Mouse (Mus musculus) gastrocnemius, postnatal 25 days (tissue): ENCODE measurements around the gene Iqca. TPM values are rescaled to one million over a fixed set of nuclear protein-coding genes. Genes with fewer than 3 reads are reported as not detected.
A peak's percentile ranks its signal among the peaks of the same experiment; 100 is the strongest.

Experiments
- DNase-seq: peaks from one replicate; pipeline ENCODE4 v3.0.0; 2022
- total RNA-seq, 2 experiments: library from RNA; stranded (reverse); gene quantifications; 1 replicate in 1 of 2; 2 replicates in 1 of 2; pipeline ENCODE4 v1.2.3; 2021

Iqca gene
- total RNA-seq, 2 experiments from 2014 or later, result not detected

DNA sequence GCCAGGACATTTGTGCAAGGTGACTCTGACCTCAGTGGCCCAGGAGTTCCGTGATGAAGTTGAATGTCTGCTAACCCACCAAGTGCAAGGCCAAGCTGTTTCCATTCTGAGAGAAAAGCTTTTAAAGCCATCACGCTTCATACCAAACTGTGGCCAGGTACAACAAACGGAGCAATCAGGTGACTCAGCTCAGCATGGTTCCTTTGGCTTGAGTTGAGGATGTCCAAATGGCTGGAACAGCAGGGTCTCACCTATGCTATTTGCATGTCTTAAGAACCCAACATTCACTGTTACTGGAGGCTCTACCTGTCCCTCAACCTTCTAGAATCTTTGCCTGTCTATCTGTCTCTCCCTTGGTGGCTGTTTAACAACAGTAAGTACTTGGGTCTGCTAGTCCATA is 93.1 kb downstream of the Iqca start:
- DNase-seq, result no peak

DNA sequence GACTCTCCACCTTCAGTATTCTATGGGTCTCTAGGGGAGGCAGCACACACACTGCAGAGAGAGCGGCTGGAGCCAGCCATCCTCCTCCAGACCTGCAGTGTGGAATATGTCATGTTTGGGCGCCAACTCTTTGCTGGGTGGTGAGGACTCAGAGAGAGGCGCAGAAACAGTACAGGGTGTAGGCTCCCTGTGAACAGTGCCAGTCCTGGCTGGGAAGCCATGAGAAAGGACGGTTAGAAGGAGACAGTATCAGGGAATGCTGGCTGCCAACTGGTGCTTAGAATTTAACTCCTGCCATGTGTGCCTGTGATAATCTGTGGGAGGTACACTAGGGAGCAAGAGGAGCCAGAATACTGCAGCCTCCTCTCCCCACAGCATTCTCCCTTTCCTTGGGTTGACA is 98.2 kb downstream of the Iqca start:
- no peak for DNase-seq

DNA sequence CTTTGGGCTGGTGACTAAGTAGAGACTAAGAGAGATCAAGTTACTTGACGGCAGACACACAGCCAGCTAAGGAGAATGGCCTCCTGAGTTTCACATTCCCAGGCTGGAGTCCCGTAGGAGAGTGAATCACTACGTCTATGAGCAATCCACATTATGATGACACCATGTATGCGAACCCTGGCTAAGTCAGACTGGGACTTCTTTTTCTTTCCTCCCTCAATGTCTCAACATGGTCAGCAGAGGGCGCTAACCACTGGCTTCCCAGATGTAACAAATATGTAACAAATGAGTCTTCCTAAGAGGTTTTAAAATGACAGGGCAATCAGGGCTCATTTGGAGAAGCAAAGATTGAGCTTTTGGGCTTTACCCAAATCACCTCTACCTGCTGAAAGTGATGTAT is 101.9 kb downstream of the Iqca start:
- DNase-seq, result peak; percentile 31

- DNase-seq, result no peak
These were observed 103.0 kb downstream of the Iqca start for GRCm38 (mm10) chr1:90050046-90050739.

GRCm38 (mm10) chr1:90028305-90028704 is 124.9 kb downstream of the Iqca start:
- no peak for DNase-seq

DNA sequence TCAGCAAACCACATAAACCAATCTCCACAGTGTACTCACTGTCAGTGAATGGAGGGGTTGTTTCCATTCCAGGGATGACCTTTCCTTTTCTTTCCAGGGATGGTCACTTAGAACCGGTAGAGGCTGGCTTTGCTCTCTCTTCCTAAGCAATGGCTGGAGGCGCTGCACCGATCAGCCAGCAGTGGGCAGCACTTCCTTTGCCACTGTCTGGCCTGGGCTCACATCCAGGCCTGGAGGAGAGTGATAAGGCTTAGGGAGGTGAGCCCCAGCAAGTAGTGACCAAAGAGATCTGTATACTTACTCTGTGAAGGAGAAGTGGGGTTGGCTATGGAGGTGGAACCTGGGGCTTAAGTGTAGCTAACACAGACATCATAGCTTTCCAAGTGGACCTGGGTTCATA is 126.3 kb downstream of the Iqca start:
- no peak for DNase-seq

DNA sequence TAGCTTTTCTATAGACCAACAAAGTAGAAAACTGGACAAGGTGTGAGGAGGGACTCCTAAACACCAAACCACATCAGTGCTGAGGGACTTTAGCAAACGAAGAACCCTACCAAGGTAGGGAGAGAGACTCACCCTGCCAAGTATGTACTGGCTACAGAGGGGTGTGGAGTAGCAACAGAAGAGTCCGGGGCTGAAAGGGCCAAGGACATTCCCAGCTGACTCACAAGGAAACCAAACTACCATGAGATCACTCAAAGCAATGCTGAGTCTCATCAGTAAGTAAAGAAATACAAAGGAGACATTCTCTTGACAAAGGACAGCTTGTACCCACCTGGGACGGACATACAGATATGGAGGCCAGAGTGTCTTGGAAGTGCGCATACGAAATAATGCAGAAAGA is 132.9 kb downstream of the Iqca start:
- DNase-seq, result no peak

DNA sequence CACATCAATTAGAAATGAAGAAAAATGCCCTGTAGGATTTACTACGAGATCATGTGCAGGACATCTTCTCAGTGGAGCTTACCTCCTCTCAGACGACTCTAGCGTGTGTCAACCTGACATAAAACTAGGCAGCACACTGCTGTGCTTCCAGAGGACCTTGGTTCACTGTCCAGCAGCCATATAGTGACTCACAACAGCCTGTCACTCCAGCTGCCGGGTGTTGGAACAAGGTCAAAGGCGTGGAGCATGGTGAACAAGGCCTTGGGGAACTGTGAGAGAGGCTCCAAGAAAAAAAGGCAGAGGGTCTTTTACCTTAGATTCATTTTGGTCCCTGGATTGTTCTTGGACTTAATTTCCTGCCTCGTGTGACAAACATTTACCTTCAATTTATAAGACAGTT is 135.1 kb downstream of the Iqca start:
- DNase-seq, result peak; percentile 18

DNA sequence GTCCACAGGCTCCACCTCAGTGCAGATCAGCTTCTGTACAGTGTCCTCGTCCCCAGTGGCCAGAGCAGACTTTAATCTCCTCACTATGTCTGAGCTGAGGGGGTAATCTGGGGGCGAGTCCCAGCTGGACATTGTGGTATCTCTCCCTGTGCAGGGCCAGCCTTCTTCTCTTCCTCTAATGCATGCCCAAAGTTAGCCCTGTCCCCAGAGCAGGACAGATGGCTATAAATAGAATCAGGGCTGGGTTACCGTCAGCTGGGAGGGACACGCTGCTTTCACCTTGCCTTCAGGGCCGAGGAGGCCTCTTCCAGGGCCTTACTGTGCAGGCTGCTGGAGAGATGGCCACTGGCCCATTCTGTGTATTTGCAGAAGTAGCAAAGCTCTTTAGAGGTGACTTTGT is 138.8 kb downstream of the Iqca start, which contains the start of gene Asb18:
Gene Asb18, minus strand, starts transcription at position 221 of the 400 bp plus-strand sequence.
- peak; percentile 29 for DNase-seq

DNA sequence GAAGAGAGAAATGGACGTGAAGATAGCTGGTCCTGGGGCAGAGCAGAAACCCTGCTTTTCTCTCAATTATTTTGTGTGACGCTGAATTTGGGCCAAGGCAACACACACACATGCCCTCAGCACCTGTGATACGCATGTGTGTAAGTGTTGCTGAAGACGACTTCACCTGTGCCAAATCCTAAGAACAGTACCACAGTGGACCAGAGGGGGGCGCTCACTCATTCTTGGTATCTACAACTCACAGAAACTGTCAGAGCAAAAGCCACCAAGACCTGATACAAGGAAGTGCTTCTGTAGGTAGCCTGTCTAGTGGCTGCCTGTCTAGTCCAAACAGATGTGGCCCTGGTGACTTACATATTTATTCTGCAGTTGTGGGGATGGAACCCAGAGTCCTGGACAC is 139.9 kb downstream of the Iqca start:
- DNase-seq, result no peak

DNA sequence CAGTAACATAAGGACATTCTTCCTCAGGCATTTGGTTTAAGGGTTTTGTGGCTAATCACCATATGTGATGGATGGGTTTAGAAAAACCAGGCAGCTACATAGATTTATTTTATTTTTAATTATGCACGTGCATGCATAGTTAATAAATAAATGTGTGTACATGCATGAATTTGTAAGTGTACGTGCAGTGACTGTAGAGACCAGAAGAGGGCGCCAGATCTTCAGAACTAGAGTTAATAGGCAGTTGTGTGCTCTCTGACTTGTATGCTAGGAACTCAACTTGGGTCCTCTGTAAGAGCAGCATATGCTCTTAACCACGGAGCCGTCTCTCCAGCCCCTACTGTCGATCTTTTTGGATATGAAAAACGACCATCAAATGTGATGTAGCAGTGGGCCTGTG is 140.4 kb downstream of the Iqca start:
- DNase-seq, result no peak

GRCm38 (mm10) chr1:90012168-90012567 is 141.0 kb downstream of the Iqca start:
- no peak for DNase-seq

- no peak for DNase-seq
These were observed 143.1 kb downstream of the Iqca start for GRCm38 (mm10) chr1:90010077-90010476.

DNA sequence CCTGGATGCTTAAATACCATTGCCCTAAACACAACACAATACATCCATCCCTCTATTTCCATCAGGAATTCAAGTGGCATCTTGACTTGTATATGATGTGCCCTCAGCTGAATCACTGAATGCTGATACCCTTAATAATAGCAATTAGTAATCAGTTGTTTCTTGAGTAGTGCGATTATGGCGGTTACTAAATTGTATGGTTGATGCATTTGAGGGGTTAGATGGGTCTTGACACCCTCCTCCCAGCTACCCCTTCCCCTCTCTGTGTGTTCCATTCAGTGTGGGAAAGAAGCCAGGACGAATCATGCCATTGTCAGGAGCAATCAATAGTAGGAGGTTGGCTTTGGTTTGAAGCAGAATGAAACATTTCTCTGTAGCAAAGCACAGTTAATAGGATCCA is 144.0 kb downstream of the Iqca start:
- DNase-seq, result no peak

DNA sequence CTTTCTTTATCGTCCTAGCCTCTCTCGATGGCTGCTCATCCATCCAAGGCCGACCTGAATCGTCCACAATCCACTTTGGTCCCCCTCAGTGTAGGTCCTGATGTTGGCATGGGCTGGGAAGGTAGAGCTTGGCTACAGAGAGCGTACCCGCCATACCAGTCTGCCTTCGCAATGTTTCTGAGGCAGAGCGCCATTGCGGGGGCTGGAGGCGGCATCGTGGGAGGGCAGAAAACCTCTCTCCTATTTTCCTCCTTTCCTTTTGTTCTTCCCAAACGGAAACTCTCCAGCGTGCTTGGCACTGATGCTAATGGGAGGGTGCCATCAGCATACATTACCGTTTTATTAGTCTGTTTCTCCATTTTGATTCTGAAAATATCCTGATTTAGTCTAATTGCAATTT is 146.5 kb downstream of the Iqca start:
- no peak for DNase-seq

DNA sequence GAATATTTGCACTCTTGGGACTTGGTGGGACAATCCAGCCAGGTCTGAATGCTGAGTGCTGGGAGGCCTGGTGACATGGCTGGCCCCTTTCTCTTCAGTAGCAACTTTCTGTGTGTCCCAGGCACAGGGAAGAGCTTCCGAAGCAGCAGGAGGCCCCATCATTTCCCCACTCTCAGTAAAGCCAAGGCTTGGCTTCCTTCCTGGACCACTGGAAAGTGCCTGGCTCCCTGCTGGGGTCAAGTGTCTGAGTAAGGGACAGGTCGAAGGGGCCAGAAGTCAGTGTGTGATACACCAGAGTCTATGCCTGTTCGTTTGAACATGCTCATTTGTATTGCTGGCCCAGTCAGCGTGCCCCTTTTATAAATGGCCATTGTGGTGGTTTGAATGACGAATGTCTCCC is 152.2 kb downstream of the Iqca start:
- peak; percentile 18 for DNase-seq

GRCm38 (mm10) chr1:89999858-90000257 is 153.3 kb downstream of the Iqca start:
- DNase-seq, result no peak

DNA sequence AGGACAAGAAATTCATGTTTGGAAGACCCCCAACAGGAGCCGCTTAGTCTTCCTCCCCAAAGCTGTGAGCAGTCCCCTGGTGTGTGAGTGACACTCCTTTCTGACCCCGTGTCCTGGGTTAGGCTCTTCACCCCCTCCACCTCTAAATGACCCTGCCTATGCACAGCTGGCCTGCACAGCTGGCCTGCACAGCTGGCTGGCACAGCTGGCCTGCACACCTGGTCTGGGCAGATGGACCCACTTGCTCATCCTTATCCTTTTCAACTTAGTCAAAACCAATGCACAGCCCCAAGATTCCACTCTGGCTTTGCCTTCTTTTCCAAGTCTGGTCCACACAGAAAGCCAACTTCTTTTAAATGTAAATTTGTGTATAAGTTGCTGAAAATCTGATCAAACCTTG is 154.5 kb downstream of the Iqca start:
- DNase-seq, result no peak

DNA sequence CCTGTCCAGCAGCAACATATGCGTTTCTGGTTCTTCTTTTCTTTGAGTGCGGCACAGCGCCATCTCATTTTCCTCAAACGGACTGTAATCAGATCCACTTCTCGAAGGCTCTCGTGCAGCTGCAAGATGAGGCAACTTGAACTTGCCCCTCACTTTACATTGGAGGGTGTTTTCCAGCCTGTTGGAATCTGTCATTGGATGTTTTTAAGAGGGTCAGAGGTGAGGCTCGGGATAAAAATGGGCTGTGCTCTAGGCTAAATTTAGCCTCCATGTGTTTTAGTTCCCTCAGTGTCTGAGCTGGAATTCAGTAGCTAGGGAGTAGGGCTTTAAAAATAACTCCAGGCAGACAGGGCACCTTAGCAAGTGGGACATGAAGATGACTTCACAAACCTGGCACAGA is 155.1 kb downstream of the Iqca start:
- DNase-seq, result peak; percentile 16

DNA sequence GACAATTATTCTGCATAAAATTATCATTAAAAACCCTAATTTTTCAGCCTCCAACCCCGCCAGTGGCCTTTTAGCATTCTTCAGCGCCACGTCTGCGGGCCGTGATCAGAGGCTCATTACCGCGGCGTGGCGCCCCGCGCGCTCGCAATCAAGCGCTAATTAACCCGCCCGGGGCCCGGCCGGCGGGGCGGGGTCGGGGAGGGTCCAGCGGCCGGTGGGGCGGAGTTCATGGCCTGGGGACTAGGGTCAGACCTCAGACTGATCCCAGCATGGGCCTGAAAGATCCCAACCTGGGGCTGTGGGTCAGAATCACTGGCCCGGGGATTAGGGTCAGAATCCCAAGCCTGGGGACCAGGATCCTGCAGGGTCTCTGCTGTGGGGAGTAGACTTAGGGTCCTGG is 160.9 kb downstream of the Iqca start:
- DNase-seq, result no peak
